Mouse (Mus musculus): Measurements from ENCODE around the gene Gpc2. TPM values are rescaled to one million over a fixed set of nuclear protein-coding genes. Genes with fewer than 3 reads are reported as not detected.

The Gpc2 gene
- polyA plus RNA-seq, 1 experiment: 1.2 TPM

- Histone ChIP-seq H3K36me3 (ENCODE audit: control insufficient read depth, insufficient read depth, low read length) (no peaks in the 10 kb centered on the region), H3K27ac (ENCODE audit: insufficient read depth, low read depth, low read length) (no peak overlapping the region), H3K27me3 (replicated peaks; ENCODE audit: control insufficient read depth, insufficient read depth, low read length) (no peaks in the 10 kb centered on the region; the same call in 1 of the 2 replicates), H3K4me3 (ENCODE audit: insufficient read depth, low read depth, low read length) (no peak overlapping the region), H3K4me1 (ENCODE audit: control insufficient read depth, insufficient read depth, low read length) (no peaks in the 10 kb centered on the region)
- DNase-seq: no peak
- WGBS: 86% methylated on average over 2 of the region's 2 CpGs
- no peak for TF ChIP-seq POLR2A (IDR thresholded peaks at IDR 0.05; ENCODE audit: low read depth, low read length)
- TF ChIP-seq CTCF (conservative IDR thresholded peaks at IDR 0.05; ENCODE audit: insufficient read depth, insufficient read length, low read depth, low read length): no peak
Observed at GRCm38 (mm10) chr5:138281798-138282197, 2.0 kb upstream of the Gpc2 start.

- H3K4me1 ChIP-seq (ENCODE audit: control insufficient read depth, insufficient read depth, low read length): no peaks in the 10 kb centered on the region
- no peaks in the 10 kb centered on the region for H3K36me3 ChIP-seq (ENCODE audit: control insufficient read depth, insufficient read depth, low read length)
- TF ChIP-seq CTCF (conservative IDR thresholded peaks at IDR 0.05; ENCODE audit: insufficient read depth, insufficient read length, low read depth, low read length) (no peak), POLR2A (IDR thresholded peaks at IDR 0.05; ENCODE audit: low read depth, low read length) (no peak)
- no peak overlapping the region for H3K27ac ChIP-seq (ENCODE audit: insufficient read depth, low read depth, low read length)
- H3K27me3 ChIP-seq (replicated peaks; ENCODE audit: control insufficient read depth, insufficient read depth, low read length): no peaks in the 10 kb centered on the region; the same call in 1 of the 2 replicates
- DNase-seq: no peak
- 90% methylated on average over 15 of the region's 15 CpGs for WGBS
- H3K4me3 ChIP-seq (ENCODE audit: insufficient read depth, low read depth, low read length): no peak overlapping the region
Observed at GRCm38 (mm10) chr5:138280829-138281228, 1.0 kb upstream of the Gpc2 start.

GRCm38 (mm10) chr5:138280425-138280768, 592 bp upstream of the Gpc2 start:
- no peak overlapping the region for H3K27ac ChIP-seq (ENCODE audit: insufficient read depth, low read depth, low read length)
- H3K4me3 ChIP-seq (ENCODE audit: insufficient read depth, low read depth, low read length): peak overlapping the region; percentile 34; the same call in 1 of the 2 replicates
- no peaks in the 10 kb centered on the region for H3K4me1 ChIP-seq (ENCODE audit: control insufficient read depth, insufficient read depth, low read length)
- peak; percentile 16 for DNase-seq
- 27% methylated on average over 26 of the region's 26 CpGs for WGBS
- no peaks in the 10 kb centered on the region for H3K36me3 ChIP-seq (ENCODE audit: control insufficient read depth, insufficient read depth, low read length)
- no peak for TF ChIP-seq POLR2A (IDR thresholded peaks at IDR 0.05; ENCODE audit: low read depth, low read length)
- TF ChIP-seq CTCF (conservative IDR thresholded peaks at IDR 0.05; ENCODE audit: insufficient read depth, insufficient read length, low read depth, low read length): no peak
- no peaks in the 10 kb centered on the region; the same call in 1 of the 2 replicates for H3K27me3 ChIP-seq (replicated peaks; ENCODE audit: control insufficient read depth, insufficient read depth, low read length)

GRCm38 (mm10) chr5:138277994-138278393, 1.8 kb downstream of the Gpc2 start:
- Histone ChIP-seq H3K4me1 (ENCODE audit: control insufficient read depth, insufficient read depth, low read length) (no peaks in the 10 kb centered on the region), H3K4me3 (ENCODE audit: insufficient read depth, low read depth, low read length) (no peak overlapping the region), H3K27me3 (replicated peaks; ENCODE audit: control insufficient read depth, insufficient read depth, low read length) (no peaks in the 10 kb centered on the region), H3K36me3 (ENCODE audit: control insufficient read depth, insufficient read depth, low read length) (no peaks in the 10 kb centered on the region), H3K27ac (ENCODE audit: insufficient read depth, low read depth, low read length) (no peak overlapping the region)
- TF ChIP-seq CTCF (conservative IDR thresholded peaks at IDR 0.05; ENCODE audit: insufficient read depth, insufficient read length, low read depth, low read length) (no peak), POLR2A (IDR thresholded peaks at IDR 0.05; ENCODE audit: low read depth, low read length) (no peak)
- DNase-seq: no peak
- 94% methylated on average over 7 of the region's 7 CpGs for WGBS

- TF ChIP-seq CTCF (conservative IDR thresholded peaks at IDR 0.05; ENCODE audit: insufficient read depth, insufficient read length, low read depth, low read length): no peak
- no peak for TF ChIP-seq POLR2A (IDR thresholded peaks at IDR 0.05; ENCODE audit: low read depth, low read length)
- no peak overlapping the region for H3K27ac ChIP-seq (ENCODE audit: insufficient read depth, low read depth, low read length)
- no peaks in the 10 kb centered on the region for H3K27me3 ChIP-seq (replicated peaks; ENCODE audit: control insufficient read depth, insufficient read depth, low read length)
- 31% methylated on average over 41 of the region's 41 CpGs for WGBS
- peak; percentile 56 for DNase-seq
- no peak overlapping the region for H3K4me3 ChIP-seq (ENCODE audit: insufficient read depth, low read depth, low read length)
- H3K4me1 ChIP-seq (ENCODE audit: control insufficient read depth, insufficient read depth, low read length): no peaks in the 10 kb centered on the region
- H3K36me3 ChIP-seq (ENCODE audit: control insufficient read depth, insufficient read depth, low read length): no peaks in the 10 kb centered on the region
Observed at GRCm38 (mm10) chr5:138275216-138276050, 4.4 kb downstream of the Gpc2 start.

- no peaks in the 10 kb centered on the region for H3K27me3 ChIP-seq (replicated peaks; ENCODE audit: control insufficient read depth, insufficient read depth, low read length)
- H3K36me3 ChIP-seq (ENCODE audit: control insufficient read depth, insufficient read depth, low read length): no peaks in the 10 kb centered on the region
- H3K4me1 ChIP-seq (ENCODE audit: control insufficient read depth, insufficient read depth, low read length): no peaks in the 10 kb centered on the region
- no peak overlapping the region for H3K4me3 ChIP-seq (ENCODE audit: insufficient read depth, low read depth, low read length)
- H3K27ac ChIP-seq (ENCODE audit: insufficient read depth, low read depth, low read length): no peak overlapping the region
- DNase-seq: no peak
- TF ChIP-seq CTCF (conservative IDR thresholded peaks at IDR 0.05; ENCODE audit: insufficient read depth, insufficient read length, low read depth, low read length) (no peak), POLR2A (IDR thresholded peaks at IDR 0.05; ENCODE audit: low read depth, low read length) (no peak)
- 83% methylated on average over 8 of the region's 8 CpGs for WGBS
Observed at GRCm38 (mm10) chr5:138274186-138274585, 5.6 kb downstream of the Gpc2 start.

GRCm38 (mm10) chr5:138272409-138272923, 7.3 kb downstream of the Gpc2 start, which contains the start of gene Gal3st4:
Gal3st4 (minus strand) TSS chr5:138272840.
- 6% methylated on average over 12 of the region's 12 CpGs for WGBS
- H3K36me3 ChIP-seq (ENCODE audit: control insufficient read depth, insufficient read depth, low read length): no peaks in the 10 kb centered on the region
- TF ChIP-seq POLR2A (IDR thresholded peaks at IDR 0.05; ENCODE audit: low read depth, low read length): no peak
- TF ChIP-seq CTCF (conservative IDR thresholded peaks at IDR 0.05; ENCODE audit: insufficient read depth, insufficient read length, low read depth, low read length): no peak
- H3K4me1 ChIP-seq (ENCODE audit: control insufficient read depth, insufficient read depth, low read length): no peaks in the 10 kb centered on the region
- H3K27ac ChIP-seq (ENCODE audit: insufficient read depth, low read depth, low read length): no peak within 1 kb of the TSS
- H3K4me3 ChIP-seq (ENCODE audit: insufficient read depth, low read depth, low read length): no peak within 1 kb of the TSS
- no peaks in the 10 kb centered on the region for H3K27me3 ChIP-seq (replicated peaks; ENCODE audit: control insufficient read depth, insufficient read depth, low read length)
- no peak for DNase-seq

All from kidney, adult 2 months (tissue).